Mouse (Mus musculus) bone marrow, adult 2 months (tissue): ENCODE results near the gene Hopx.

Experiments
- CTCF ChIP-seq: fragments of 200-500 bp; IDR thresholded peaks from 2 replicates; pipeline ENCODE4 v1.5.1; 2011; ENCODE audit warnings: low read length, control low read depth; ENCODE audit not compliant: control insufficient read depth, insufficient read depth
- POLR2A ChIP-seq: fragments of 200-500 bp; IDR thresholded peaks from 2 replicates; pipeline ENCODE4 v1.6.1; 2011; ENCODE audit warnings: low read depth, mild to moderate bottlenecking, control low read depth, low read length, borderline replicate concordance; ENCODE audit not compliant: control insufficient read depth

GRCm38 (mm10) chr5:77120701-77121100 is 5.8 kb upstream of the Hopx start:
- no peak for TF ChIP-seq POLR2A
- TF ChIP-seq CTCF = no peak
